Mouse (Mus musculus) olfactory bulb, adult 2 months (tissue): ENCODE data around the gene Ehd4. TPM values are rescaled to one million over a fixed set of nuclear protein-coding genes. Genes with fewer than 3 reads are reported as not detected.

Source experiments
- H3K27ac ChIP-seq: fragments of 200-500 bp; 2 replicates; pipeline ENCODE4 v1.5.1; 2012; ENCODE audit warnings: low read depth, low read length; ENCODE audit not compliant: insufficient read depth
- H3K4me1 ChIP-seq: fragments of 200-500 bp; 2 replicates; pipeline ENCODE4 v1.6.1; 2012; ENCODE audit warnings: low read length; ENCODE audit not compliant: control insufficient read depth, insufficient read depth
- H3K4me3 ChIP-seq: fragments of 200-500 bp; 2 replicates; pipeline ENCODE4 v1.5.1; 2012; ENCODE audit warnings: mild to moderate bottlenecking, low read depth, low read length, moderate library complexity; ENCODE audit not compliant: insufficient read depth
- CTCF ChIP-seq: fragments of 200-500 bp; IDR thresholded peaks from 2 replicates; pipeline ENCODE4 v1.5.1; 2012; ENCODE audit warnings: low read depth, mild to moderate bottlenecking, low read length, moderate library complexity; ENCODE audit not compliant: insufficient read depth
- POLR2A ChIP-seq: fragments of 200-500 bp; IDR thresholded peaks from 2 replicates; pipeline ENCODE4 v1.6.1; 2012; ENCODE audit warnings: mild to moderate bottlenecking, low read depth, low read length, moderate library complexity; ENCODE audit not compliant: insufficient read depth
- WGBS: fragments of 180-500 bp; shearing (Covaris S2); methylation state at CpG from one replicate; pipeline ENCODE4 v1.1.7; 2018; 5-methylcytosine and 5-hydroxymethylcytosine counted together
- polyA plus RNA-seq: library from polyadenylated mRNA; stranded (reverse); fragments of >200 nt; gene quantifications from 2 replicates; pipeline ENCODE4 v1.2.4, GENCODE M21; 2012; ENCODE audit warnings: low replicate concordance; ENCODE audit not compliant: missing spikeins, insufficient read depth, insufficient read length

Ehd4 gene
- polyA plus RNA-seq, 1 experiment: not detected

DNA sequence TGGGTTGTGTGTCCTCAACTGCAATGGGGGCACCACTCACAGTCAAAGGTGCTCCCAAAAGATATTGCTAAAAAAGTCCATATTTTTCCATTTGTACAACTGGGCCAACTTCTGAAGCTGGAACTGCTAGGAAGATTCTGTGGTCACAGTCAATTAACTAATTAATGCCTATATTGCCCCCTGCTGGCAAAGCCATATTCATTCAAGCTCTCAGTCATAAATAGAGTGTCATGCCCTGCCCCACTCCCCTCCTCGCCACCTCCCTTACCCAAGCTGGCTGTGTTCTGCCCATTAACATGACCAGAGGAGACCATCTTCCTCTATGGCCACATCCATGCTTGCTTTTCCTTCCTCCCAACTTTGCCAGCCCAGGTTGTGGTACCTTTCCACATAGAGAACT, 16.3 kb upstream of the Ehd4 start:
- Histone ChIP-seq H3K4me1 (no peaks in the 10 kb centered on the region), H3K27ac (no peak overlapping the region), H3K4me3 (no peak overlapping the region)
- 62% methylated on average over 1 of the region's 1 CpGs for WGBS
- TF ChIP-seq CTCF (no peak), POLR2A (no peak)

GRCm38 (mm10) chr2:120169382-120169781, 15.0 kb upstream of the Ehd4 start:
- H3K4me1 ChIP-seq: no peaks in the 10 kb centered on the region
- H3K27ac ChIP-seq: no peak overlapping the region
- WGBS: 80% methylated on average over 3 of the region's 3 CpGs
- TF ChIP-seq CTCF (no peak), POLR2A (no peak)
- H3K4me3 ChIP-seq: no peak overlapping the region

DNA sequence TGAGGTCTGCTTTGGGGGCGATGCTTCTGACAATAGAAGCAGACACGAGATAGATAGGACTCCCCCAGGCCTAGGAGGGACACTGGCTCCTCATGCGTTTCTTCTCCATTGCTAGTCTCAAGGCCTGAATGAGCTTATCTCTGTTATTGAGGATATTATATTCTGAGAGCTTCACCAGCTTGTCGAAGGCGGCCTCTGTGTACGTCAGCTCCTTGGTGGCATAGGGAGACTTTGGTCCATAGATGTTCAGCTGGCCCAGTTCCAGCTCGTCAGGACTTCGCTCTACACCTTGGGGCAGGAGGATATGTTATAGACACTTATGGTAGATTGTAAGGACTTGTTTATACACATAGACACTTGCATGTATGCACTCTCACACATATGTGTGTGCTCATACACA, 13.4 kb upstream of the Ehd4 start:
- H3K27ac ChIP-seq: no peak overlapping the region
- no peaks in the 10 kb centered on the region for H3K4me1 ChIP-seq
- H3K4me3 ChIP-seq: no peak overlapping the region
- TF ChIP-seq CTCF (no peak), POLR2A (no peak)
- 90% methylated on average over 8 of the region's 8 CpGs for WGBS

DNA sequence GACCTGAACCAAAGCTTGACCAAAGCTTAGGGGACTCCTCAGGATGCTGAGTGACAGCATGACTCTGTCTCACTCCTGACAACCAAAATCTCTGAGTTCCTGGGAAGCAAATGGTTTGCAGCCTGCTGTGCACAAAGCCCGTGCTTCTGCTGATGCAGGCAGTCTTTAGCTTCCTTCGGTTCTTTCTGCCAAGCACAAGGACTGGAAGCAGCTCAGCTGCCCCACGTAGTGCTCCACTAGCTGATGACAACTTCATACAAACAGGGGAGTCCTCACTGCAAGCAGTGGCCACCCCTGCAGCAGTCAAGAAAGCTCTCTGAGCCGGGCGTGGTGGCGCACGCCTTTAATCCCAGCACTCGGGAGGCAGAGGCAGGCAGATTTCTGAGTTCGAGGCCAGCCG, 11.1 kb upstream of the Ehd4 start:
- 87% methylated on average over 10 of the region's 10 CpGs for WGBS

DNA sequence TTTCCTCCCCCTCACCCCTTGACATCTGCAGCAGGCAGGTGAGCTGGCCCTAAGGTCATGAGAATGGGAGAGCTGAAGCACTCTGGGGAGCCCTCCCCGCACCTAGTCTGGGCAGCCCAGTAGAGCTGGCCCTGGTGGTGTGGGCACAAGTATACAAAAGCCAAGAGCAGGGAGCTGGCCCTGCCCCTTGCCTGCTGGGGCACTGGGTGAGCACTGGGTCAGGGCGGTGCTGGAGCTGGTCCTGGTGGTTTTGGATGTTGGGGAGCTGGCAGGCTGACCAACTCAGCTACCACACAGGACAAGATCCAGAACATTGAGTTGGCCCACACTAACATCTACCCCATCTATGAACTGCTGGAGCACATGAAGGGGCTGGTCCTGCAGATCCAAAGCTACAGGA, 5.0 kb upstream of the Ehd4 start:
- TF ChIP-seq POLR2A (no peak), CTCF (no peak)
- 83% methylated on average over 2 of the region's 2 CpGs for WGBS
- H3K4me1 ChIP-seq: no peaks in the 10 kb centered on the region
- no peak overlapping the region for H3K4me3 ChIP-seq
- H3K27ac ChIP-seq: no peak overlapping the region

More for the DNA sequence above, 11.1 kb upstream of the Ehd4 start:
- Histone ChIP-seq H3K4me3 (no peak overlapping the region), H3K27ac (no peak overlapping the region), H3K4me1 (no peaks in the 10 kb centered on the region)
- TF ChIP-seq POLR2A (no peak), CTCF (no peak)

DNA sequence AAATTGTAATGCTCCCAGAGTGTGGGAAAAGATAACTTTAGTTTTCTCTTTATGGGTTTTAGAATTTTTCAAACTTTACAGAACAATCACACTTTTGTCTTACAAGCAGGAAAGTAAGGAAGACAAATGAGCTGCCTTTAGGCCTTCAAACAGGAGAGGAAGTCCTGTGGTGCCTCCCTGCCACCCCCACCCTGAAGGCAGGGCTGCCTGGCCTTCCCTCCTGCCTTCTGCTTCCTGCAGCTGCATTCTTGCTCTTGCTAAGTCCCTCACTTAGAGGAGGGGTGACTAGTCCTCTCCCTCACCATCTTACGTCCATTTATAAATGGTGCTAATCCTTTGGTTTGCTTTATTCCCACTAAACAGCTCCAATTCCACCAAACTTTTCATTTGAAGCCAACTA, 4.4 kb upstream of the Ehd4 start:
- no peak for TF ChIP-seq POLR2A
- no peak for TF ChIP-seq CTCF
- Histone ChIP-seq H3K4me1 (peaks cover 3% of the 10 kb centered on the region; the same call in 1 of the 2 replicates), H3K4me3 (no peak overlapping the region), H3K27ac (no peak overlapping the region)
- WGBS: 66% methylated on average over 1 of the region's 1 CpGs

DNA sequence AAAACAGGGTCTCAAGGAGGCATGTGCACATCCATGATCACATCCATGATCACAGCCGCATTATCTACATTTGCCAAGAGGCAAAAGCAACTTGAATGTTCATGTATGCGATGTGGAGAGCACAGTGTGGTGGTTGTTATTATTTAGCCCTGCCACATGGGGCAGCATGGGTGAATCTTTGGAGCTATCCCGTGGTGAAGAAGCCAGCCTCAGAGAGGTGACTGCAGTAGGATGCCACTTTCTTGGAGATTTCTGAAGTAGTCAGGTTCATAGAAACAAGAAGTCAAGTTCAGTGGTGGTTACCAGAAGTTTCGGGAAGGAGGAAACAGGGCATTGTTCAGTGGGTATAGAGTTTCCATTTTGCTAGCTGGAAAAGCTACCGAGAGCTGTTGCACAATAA, 3.6 kb upstream of the Ehd4 start:
- no peak for TF ChIP-seq POLR2A
- TF ChIP-seq CTCF: no peak
- 56% methylated on average over 5 of the region's 5 CpGs for WGBS
- Histone ChIP-seq H3K4me3 (no peak overlapping the region), H3K4me1 (peaks cover 6% of the 10 kb centered on the region; the same call in 1 of the 2 replicates), H3K27ac (no peak overlapping the region)

DNA sequence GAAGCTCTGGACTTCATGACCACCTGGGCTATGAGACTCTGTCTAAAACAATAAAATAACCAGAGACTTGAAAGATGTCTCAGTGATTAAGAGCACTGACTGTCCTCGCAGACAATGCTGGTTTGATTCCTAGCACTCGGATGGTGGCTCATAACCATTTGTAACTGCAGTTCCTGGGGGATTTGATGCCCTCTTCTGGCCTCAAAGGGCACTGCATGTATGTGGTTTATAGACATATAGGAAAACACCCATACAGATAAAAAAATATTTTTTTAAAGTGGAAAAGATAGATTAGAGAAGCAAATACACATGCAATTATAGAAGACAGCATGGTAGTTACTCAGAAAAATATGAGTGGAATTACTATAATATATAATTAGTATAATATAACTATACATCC, 3.2 kb upstream of the Ehd4 start:
- no peak overlapping the region for H3K27ac ChIP-seq
- TF ChIP-seq CTCF (no peak), POLR2A (no peak)
- no peak overlapping the region for H3K4me3 ChIP-seq
- WGBS: 82% methylated on average over 2 of the region's 2 CpGs
- H3K4me1 ChIP-seq: peaks cover 6% of the 10 kb centered on the region; the same call in 1 of the 2 replicates

DNA sequence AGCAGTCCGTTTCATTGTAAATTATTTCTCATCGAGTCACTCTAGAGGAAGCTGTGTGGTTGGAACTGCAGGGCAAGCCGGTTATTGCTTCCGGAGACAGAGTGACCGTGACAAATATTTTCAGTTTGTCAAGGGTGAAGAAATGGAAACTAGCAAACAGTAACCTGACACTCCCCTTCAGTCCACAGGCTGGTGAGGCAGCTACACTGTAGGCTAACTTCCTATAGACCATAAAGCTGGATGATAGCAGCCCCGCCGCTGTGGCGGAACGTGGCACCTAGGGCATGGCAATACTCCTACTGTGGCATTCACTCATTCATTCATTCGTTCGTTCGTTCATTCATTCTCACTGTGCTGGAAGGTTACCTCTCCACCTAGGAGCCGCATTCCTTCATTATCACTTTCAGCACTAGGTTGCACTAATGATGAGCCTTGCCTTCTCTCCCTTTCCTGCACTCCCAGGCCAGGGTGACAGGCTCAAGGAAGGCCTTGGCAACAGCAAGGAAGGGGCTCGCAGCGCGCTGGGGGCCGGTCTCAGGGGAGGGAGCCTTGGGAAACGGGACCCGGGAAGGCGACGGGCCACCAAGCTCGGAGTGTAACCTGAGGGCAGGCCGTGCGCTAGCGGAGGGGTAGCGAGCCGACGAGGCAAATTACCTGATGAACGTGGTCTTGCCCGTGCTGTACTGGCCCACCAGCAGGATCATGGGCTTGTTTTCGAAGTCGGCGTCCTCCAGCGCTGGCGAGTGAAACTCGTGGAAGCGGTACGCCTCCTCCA, 633 bp downstream of the Ehd4 start:
- TF ChIP-seq POLR2A (no peak), CTCF (no peak)
- H3K27ac ChIP-seq: no peak overlapping the region
- peak overlapping the region; percentile 74 for H3K4me3 ChIP-seq
- H3K4me1 ChIP-seq: peaks cover 6% of the 10 kb centered on the region; the same call in 1 of the 2 replicates
- 6% methylated on average over 38 of the region's 38 CpGs for WGBS
